Mouse (Mus musculus) liver (tissue): ENCODE data around the gene Golga1.

Experiments used
- DNase-seq: peaks from one replicate; pipeline ENCODE4 v3.0.0-alpha.2; 2020; ENCODE audit warnings: mixed read lengths

Gene Golga1

GRCm38 (mm10) chr2:38973223-38973622 is 92.1 kb downstream of the Golga1 start:
- no peak for DNase-seq

- DNase-seq = peak; percentile 78
Observed at GRCm38 (mm10) chr2:38970057-38970456, 95.3 kb downstream of the Golga1 start.

- DNase-seq = no peak
Observed at GRCm38 (mm10) chr2:38969650-38970049, 95.7 kb downstream of the Golga1 start.
